Mouse (Mus musculus): ENCODE measurements around the gene Cmtr1.

DNA sequence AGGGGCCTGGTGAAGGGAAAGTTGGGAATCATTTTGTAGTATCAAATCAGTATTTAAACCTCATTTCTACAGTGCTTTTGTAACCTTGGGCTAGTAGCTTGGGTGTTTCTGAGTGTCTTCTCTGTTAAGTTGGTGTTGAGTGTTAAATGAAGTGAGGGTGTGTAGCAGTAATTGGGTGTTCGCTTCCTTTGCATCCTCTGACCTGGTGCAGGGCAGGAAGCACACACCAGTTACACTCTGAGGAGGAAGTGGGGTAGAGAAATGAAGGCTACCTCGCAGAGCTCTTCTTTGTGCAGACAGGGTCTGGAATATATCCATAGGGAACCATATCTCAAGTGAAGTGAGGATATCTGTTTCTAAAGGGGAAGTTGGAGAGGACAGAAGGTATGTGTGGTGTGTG is 20.5 kb downstream of the Cmtr1 start:
- TF ChIP-seq CTCF (IDR thresholded peaks at IDR 0.05; ENCODE audit: extremely low read depth, insufficient read depth, low read length) = no peak
- TF ChIP-seq POLR2A (IDR thresholded peaks at IDR 0.05; ENCODE audit: extremely low read depth, insufficient read depth, low read length) = no peak
